Mouse (Mus musculus) forebrain, embryonic 10.5 days (tissue): ENCODE measurements at regions not wholly inside any gene's neighbourhood (a gene's known extent, or its start where the extent isn't known, plus 50 kb on each side); places are given as distances from the start of the nearest gene placed in this dataset.

Experiments used
- DNase-seq: peaks from one replicate; pipeline ENCODE4 v3.0.0-alpha.2; 2017; ENCODE audit warnings: low spot score; ENCODE audit errors: extremely low spot score
- H3K27ac ChIP-seq: fragments of 300-500 bp; sonication (generic); 2 replicates; pipeline ENCODE4 v1.5.1; 2016; ENCODE audit warnings: mild to moderate bottlenecking
- H3K27me3 ChIP-seq: fragments of 300-500 bp; sonication (generic); 2 replicates; pipeline ENCODE4 v1.6.1; 2016; ENCODE audit warnings: mild to moderate bottlenecking; ENCODE audit not compliant: poor library complexity, severe bottlenecking
- H3K36me3 ChIP-seq: fragments of 300-500 bp; sonication (generic); replicated peaks from 2 replicates; pipeline ENCODE4 v1.6.1; 2016; ENCODE audit warnings: mild to moderate bottlenecking, moderate library complexity
- H3K4me1 ChIP-seq: fragments of 300-500 bp; sonication (generic); 2 replicates; pipeline ENCODE4 v1.6.1; 2016
- H3K4me3 ChIP-seq: fragments of 300-500 bp; sonication (generic); 2 replicates; pipeline ENCODE4 v1.5.1; 2016; ENCODE audit warnings: mild to moderate bottlenecking, moderate library complexity
- H3K9me3 ChIP-seq: fragments of 300-500 bp; sonication (generic); 2 replicates; pipeline ENCODE4 v1.6.1; 2016; ENCODE audit warnings: mild to moderate bottlenecking, moderate library complexity
- WGBS: fragments of 180-500 bp; shearing (Covaris S2); methylation state at CpG from one replicate; pipeline ENCODE4 v1.1.7; 2016; 5-methylcytosine and 5-hydroxymethylcytosine counted together

DNA sequence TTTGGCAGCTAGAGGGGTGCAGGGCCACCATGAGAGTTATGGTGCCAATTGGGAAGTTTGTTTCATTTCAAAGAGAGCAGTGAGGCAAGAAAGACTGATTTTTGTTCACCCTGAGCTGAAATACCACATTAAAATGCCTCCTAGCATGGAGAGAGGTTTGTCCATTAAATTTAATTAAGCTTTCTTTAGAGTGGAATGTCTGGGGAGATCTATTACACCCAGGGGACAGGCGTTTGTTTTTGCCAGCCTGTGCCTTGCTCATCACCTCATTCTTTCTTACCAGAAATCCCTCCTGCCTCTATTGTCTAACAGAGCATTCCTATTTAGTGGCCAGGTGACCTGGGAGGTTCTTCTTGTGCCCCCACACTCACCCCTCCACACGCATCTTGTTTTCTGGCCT is 55.2 kb upstream of the Rcn1 start:
- Histone ChIP-seq H3K36me3 (no peaks in the 10 kb centered on the region), H3K9me3 (no peaks in the 10 kb centered on the region), H3K4me1 (peaks cover 3% of the 10 kb centered on the region; the same call in 1 of the 2 replicates), H3K27me3 (no peaks in the 10 kb centered on the region), H3K27ac (no peak overlapping the region), H3K4me3 (no peak overlapping the region)
- no peak for DNase-seq
- WGBS: 57% methylated on average over 2 of the region's 2 CpGs

DNA sequence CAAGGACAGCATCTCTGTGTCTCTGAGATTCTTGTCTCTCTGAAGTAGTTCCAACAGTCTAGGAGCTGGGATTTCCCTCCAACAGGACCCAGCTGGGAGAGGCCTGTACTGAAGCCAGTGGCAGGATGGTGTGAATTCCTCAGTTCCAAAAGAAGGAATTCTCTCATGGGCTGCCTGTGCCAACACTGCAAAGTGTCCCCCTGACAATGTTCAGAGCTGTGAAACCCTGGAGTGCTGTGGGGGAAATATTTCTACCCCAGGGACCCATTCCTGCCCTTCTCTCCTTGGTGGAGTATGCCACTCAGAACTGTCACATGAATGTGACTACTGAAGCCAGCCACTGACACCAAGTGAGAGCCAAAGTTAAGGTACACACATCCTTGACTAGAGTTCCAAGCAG is 55.7 kb upstream of the Rcn1 start:
- no peak for DNase-seq
- no peaks in the 10 kb centered on the region for H3K36me3 ChIP-seq
- H3K27ac ChIP-seq: no peak overlapping the region
- peaks cover 3% of the 10 kb centered on the region; the same call in 1 of the 2 replicates for H3K4me1 ChIP-seq
- H3K4me3 ChIP-seq: no peak overlapping the region
- 0 out of 2 replicates have a peak, but pooled peaks cover 5% of the 10 kb centered on the region for H3K27me3 ChIP-seq
- no peaks in the 10 kb centered on the region for H3K9me3 ChIP-seq

DNA sequence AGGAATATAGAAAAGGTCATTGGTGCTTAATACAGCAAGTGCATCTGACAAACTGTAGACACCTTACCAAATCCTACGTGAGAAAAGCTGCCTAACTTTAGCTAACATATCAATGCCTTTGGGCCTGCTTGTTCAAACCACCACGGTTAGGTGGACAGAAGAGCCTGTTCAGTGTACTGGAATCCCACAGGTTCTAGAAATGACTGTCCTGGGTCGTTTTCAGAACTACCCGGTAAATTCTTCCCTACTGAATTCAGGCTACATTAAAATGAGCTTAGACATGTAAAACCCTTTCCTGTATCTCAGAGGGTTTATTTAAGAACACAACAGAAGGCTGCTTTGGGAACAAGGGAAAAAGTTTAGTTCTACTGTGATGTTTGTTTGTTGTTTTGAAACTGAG is 59.5 kb upstream of the Rcn1 start:
- 89% methylated on average over 4 of the region's 4 CpGs for WGBS
- H3K36me3 ChIP-seq: no peaks in the 10 kb centered on the region
- peaks cover 9% of the 10 kb centered on the region for H3K4me1 ChIP-seq
- no peak for DNase-seq
- no peak overlapping the region for H3K27ac ChIP-seq
- H3K9me3 ChIP-seq: no peaks in the 10 kb centered on the region
- no peak overlapping the region for H3K4me3 ChIP-seq
- peaks cover 16% of the 10 kb centered on the region; the same call in 1 of the 2 replicates for H3K27me3 ChIP-seq

DNA sequence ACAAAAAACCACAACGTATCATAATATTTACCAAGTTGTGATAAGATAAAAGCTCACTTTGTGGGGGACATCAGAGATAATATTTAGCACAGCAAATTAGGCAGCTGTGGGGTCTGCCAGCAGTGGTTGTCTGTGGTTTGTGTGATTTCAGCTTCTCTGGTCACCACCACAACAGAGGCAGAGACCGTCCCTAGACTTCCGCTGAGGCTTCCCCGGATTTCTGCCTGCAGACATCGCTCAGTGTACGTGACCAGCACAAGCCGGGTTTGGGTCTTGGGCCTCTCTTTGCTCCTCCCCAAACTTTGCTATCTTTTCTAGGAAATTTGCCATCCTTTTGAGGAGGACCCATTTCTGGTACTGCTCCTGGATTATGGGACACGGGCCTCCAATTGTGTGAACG is 60.4 kb upstream of the Rcn1 start:
- 74% methylated on average over 9 of the region's 9 CpGs for WGBS

DNA sequence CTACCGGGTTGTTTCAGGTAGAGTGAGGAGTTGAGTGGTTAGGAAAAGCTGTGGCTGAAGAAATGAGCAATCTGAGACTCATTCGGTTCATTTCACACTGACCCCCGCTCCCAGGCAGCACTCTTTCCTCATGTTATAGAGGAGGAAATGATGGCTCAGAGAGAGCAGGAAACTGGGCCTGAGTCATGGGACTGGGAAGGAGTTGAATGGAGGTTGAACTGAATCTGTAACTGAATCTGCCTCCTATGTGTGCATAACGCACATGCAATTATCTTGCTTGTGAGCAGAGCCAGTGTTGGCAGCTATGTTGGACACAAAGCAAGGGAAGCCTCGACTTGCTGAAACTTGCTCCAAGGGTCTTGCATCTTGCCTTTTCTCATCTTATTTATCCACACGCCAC is 66.5 kb upstream of the Rcn1 start:
- Histone ChIP-seq H3K4me3 (no peak overlapping the region), H3K27me3 (peaks cover 3% of the 10 kb centered on the region; the same call in 1 of the 2 replicates), H3K36me3 (no peaks in the 10 kb centered on the region), H3K27ac (no peak overlapping the region), H3K4me1 (peaks cover 8% of the 10 kb centered on the region; the same call in 1 of the 2 replicates), H3K9me3 (no peaks in the 10 kb centered on the region)
- WGBS: 90% methylated on average over 6 of the region's 6 CpGs
- DNase-seq: no peak

More for the DNA sequence above, 60.4 kb upstream of the Rcn1 start:
- H3K4me1 ChIP-seq: peaks cover 8% of the 10 kb centered on the region
- no peaks in the 10 kb centered on the region for H3K36me3 ChIP-seq
- no peak overlapping the region for H3K27ac ChIP-seq
- no peaks in the 10 kb centered on the region for H3K9me3 ChIP-seq
- H3K4me3 ChIP-seq: no peak overlapping the region
- H3K27me3 ChIP-seq: peaks cover 16% of the 10 kb centered on the region; the same call in 1 of the 2 replicates
- no peak for DNase-seq

DNA sequence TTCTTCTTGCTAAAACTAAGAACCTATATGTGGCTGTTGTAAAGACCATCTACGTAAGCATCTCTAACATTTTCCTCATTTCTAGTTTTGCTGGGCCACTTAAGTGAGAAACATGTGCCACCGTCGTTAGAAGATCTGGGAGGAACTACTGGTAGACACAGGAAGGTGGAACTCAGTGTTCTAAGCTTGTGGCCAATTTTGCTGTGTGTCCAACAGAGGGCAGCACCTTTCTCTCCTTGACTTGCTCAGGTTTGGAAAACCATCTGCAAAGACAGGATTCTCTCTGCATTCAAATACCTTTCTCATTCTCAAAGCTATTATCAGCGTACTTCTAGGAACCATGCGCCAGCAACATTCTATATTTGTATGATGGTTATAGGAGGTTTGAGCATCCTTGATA is 69.8 kb upstream of the Rcn1 start:
- WGBS: 50% methylated on average over 5 of the region's 5 CpGs

DNA sequence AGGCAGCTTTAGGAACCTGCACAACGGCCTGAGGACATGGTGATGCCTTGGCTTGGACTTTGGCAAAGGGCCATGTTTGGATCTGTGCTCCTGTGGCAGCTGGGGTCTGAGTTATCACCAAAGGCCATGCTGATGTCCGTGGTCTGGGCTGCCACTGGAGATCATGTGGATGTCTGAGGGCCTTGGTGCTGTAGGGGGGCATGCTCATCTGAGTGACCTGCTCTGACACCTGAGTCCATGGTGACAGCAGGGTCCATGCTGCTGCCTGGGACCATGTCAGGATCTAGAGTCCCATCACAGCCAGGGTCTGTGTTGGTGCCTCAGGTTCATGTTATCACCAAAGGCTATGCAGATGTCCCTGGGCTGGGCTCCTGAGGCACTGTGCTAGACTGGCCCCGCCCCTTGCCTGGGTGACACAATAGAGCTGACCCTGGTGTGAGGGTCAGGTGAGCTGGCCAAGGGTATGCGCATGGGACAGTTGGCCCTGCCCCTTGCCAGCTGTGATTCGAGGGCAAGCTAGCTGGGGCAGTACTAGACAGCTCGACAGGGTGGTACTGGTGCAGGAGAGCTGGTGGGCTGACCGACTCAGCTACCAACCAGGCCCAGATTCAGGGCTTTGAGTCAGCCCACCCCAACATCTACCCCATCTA is 77.0 kb upstream of the Rcn1 start:
- DNase-seq: no peak
- H3K4me3 ChIP-seq: no peak overlapping the region
- WGBS: 83% methylated on average over 7 of the region's 7 CpGs

More for the DNA sequence above, 69.8 kb upstream of the Rcn1 start:
- Histone ChIP-seq H3K4me1 (peaks cover 8% of the 10 kb centered on the region; the same call in 1 of the 2 replicates), H3K9me3 (no peaks in the 10 kb centered on the region), H3K4me3 (no peak overlapping the region), H3K27me3 (no peaks in the 10 kb centered on the region), H3K27ac (no peak overlapping the region), H3K36me3 (no peaks in the 10 kb centered on the region)
- DNase-seq: peak; percentile 39

DNA sequence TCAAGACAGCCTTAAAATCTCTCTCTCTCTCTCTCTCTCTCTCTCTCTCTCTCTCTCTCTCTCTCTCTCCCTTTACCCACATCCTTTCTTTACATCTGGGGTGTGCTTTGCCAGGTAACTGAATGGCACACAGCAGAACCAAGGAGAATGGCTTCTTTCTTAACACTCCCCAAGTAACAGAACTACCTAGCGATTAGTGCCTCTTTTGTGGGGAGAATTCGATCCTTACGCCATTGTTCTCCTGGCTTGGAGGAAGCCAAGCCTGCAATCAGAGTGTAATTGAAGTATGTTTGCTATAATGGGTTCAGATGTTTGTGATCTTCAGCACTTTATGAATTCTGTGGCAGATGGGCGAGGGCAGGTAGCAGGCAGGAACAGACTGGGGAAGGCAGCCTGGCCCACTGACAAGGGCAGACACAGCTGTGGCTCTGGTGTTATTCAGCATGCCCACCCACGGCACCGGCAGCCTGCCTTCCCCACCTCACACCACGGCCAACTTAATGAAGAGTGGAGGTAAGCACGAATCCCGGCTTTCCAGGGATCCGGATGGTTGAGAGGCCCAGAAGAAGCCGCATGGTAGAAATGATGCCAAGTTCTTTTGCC is 83.0 kb upstream of the Rcn1 start:
- H3K27me3 ChIP-seq: no peaks in the 10 kb centered on the region
- WGBS: 55% methylated on average over 11 of the region's 11 CpGs
- H3K4me3 ChIP-seq: no peak overlapping the region

More for the DNA sequence above, 77.0 kb upstream of the Rcn1 start:
- Histone ChIP-seq H3K27ac (no peak overlapping the region), H3K27me3 (no peaks in the 10 kb centered on the region), H3K9me3 (no peaks in the 10 kb centered on the region), H3K36me3 (no peaks in the 10 kb centered on the region), H3K4me1 (no peaks in the 10 kb centered on the region)

DNA sequence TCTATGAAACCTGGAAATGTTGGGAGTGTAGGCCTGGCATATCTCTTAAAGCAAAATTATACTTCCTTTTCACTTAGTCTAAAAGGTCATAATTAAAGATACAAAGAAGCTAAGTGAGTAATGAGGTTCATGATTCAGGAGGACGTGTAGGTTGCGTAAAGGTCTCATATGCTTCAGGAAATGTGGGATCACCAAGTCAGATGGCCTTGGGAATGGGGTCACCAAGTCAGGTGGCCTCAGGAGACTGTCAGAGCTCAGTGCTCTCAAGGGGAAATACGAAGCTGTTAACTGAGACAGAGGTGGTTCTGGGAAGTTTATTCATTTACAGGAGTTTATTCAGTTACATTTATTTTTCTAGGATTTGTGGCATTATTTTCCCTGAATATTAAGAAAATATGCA is 85.4 kb upstream of the Rcn1 start:
- 83% methylated on average over 3 of the region's 3 CpGs for WGBS
- Histone ChIP-seq H3K27ac (no peak overlapping the region), H3K4me1 (peaks cover 8% of the 10 kb centered on the region), H3K27me3 (no peaks in the 10 kb centered on the region), H3K4me3 (no peak overlapping the region), H3K9me3 (no peaks in the 10 kb centered on the region), H3K36me3 (no peaks in the 10 kb centered on the region)
- no peak for DNase-seq

More for the DNA sequence above, 83.0 kb upstream of the Rcn1 start:
- no peak for DNase-seq
- H3K4me1 ChIP-seq: peaks cover 8% of the 10 kb centered on the region
- H3K27ac ChIP-seq: peak overlapping the region; percentile 33; the same call in 1 of the 2 replicates
- H3K9me3 ChIP-seq: no peaks in the 10 kb centered on the region
- H3K36me3 ChIP-seq: no peaks in the 10 kb centered on the region

DNA sequence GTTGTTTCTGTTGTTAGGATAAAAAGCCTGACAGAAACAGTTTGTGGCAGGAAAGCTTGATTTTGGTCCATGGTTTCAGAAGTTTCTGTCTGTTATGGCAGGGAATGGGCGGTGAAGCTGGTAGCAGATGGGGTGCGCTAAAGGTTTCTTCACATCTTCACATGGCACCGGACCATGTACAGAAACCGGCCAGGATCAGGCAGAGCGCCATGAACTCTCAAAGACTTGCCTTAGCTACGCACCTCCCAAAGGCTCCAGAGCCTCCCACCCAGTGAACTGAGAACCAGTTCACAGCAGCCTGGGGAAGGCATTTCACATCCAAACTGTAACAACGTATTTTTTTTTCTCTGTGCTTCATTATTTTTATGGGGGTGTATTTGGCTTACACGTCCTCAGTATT is 86.2 kb upstream of the Rcn1 start:
- Histone ChIP-seq H3K36me3 (no peaks in the 10 kb centered on the region), H3K9me3 (no peaks in the 10 kb centered on the region), H3K4me1 (peaks cover 8% of the 10 kb centered on the region), H3K27me3 (no peaks in the 10 kb centered on the region), H3K27ac (no peak overlapping the region), H3K4me3 (no peak overlapping the region)
- no peak for DNase-seq
- WGBS: 89% methylated on average over 8 of the region's 8 CpGs

DNA sequence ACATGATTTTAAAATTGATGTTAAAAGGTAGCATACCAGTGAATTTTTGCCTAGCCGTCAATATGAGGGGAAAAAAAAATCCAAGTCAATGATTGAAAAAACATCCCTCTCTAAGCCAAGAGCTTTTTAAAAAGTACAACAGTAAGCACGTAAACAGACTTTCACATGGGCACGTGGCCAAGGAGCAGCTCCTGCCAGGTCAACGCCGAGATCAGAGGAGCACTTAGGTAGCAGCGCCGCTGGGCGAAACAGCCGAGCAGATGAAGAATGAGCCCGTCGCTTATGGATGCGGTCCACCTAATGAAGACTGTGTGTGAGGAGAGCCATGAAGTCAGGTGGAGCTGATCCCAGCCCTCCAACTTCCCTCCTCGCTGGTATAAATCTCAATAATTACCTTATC is 96.7 kb upstream of the Rcn1 start:
- DNase-seq: no peak
- no peaks in the 10 kb centered on the region for H3K9me3 ChIP-seq
- H3K27ac ChIP-seq: no peak overlapping the region
- WGBS: 90% methylated on average over 13 of the region's 13 CpGs
- H3K27me3 ChIP-seq: no peaks in the 10 kb centered on the region
- H3K4me1 ChIP-seq: no peaks in the 10 kb centered on the region
- H3K36me3 ChIP-seq: no peaks in the 10 kb centered on the region
- H3K4me3 ChIP-seq: no peak overlapping the region

DNA sequence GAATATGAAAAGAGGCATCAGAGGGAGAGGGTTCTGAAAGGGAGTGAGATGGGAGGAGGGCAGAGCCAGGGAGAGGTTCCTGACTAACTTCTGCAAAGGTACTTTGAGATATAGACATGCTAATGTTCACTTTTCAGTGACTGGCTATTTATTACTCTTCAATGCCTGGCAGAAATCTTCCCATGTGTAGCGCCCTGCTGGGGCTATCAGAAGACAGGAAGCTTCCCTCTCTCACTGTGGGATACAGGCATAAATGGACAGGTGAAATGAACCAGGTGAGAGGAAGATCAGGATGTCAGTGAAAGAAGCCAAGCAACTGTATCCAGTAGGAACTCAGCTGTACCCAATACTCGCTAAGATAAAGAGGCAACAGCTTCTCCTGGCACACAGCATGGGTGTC is 105.1 kb upstream of the Rcn1 start:
- Histone ChIP-seq H3K27ac (no peak overlapping the region), H3K9me3 (no peaks in the 10 kb centered on the region), H3K4me3 (no peak overlapping the region), H3K4me1 (peaks cover 6% of the 10 kb centered on the region; the same call in 1 of the 2 replicates), H3K36me3 (no peaks in the 10 kb centered on the region), H3K27me3 (no peaks in the 10 kb centered on the region; the same call in 1 of the 2 replicates)
- no peak for DNase-seq
- WGBS: 65% methylated on average over 2 of the region's 2 CpGs

DNA sequence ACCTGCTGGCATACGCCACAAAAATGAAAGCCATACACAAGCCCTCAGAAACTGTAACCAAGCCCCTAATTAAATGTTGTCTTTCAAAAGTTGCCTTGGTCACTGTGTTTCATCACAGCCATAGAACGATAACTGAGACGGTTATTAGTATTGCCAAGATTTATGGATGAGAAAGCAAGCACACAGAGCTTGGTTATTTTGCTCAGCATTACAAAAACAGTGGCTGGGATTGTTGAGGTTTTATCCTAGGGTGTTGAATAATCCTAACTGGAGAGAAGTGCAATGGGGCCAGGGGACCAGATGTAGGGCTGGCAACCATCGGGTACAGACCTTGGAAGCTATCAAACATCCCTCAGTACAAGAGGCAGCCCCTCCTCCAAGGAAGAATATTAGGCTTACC is 106.4 kb upstream of the Rcn1 start:
- H3K4me3 ChIP-seq: no peak overlapping the region
- no peaks in the 10 kb centered on the region for H3K9me3 ChIP-seq
- no peaks in the 10 kb centered on the region; the same call in 1 of the 2 replicates for H3K27me3 ChIP-seq
- WGBS: 91% methylated on average over 4 of the region's 4 CpGs
- no peak for DNase-seq
- H3K4me1 ChIP-seq: peaks cover 6% of the 10 kb centered on the region; the same call in 1 of the 2 replicates
- no peak overlapping the region for H3K27ac ChIP-seq
- H3K36me3 ChIP-seq: no peaks in the 10 kb centered on the region
